Mouse (Mus musculus) spleen, adult 18-20 months (tissue): ENCODE results near the gene Atp11b.

ENCODE experiments used
- DNase-seq, 2 experiments: peaks; one replicate each; pipeline ENCODE4 v3.0.0; 2022; ENCODE audit warnings: mixed read lengths in 2 of 2

Atp11b gene

GRCm38 (mm10) chr3:35753825-35754767, at the start of gene Atp11b:
Gene Atp11b, plus strand, starts transcription at chr3:35754106.
- peak; percentile 81 to 88 for DNase-seq

- DNase-seq, result no peak
These were observed 49.6 kb upstream of the Atp11b start for GRCm38 (mm10) chr3:35704328-35704613.

DNA sequence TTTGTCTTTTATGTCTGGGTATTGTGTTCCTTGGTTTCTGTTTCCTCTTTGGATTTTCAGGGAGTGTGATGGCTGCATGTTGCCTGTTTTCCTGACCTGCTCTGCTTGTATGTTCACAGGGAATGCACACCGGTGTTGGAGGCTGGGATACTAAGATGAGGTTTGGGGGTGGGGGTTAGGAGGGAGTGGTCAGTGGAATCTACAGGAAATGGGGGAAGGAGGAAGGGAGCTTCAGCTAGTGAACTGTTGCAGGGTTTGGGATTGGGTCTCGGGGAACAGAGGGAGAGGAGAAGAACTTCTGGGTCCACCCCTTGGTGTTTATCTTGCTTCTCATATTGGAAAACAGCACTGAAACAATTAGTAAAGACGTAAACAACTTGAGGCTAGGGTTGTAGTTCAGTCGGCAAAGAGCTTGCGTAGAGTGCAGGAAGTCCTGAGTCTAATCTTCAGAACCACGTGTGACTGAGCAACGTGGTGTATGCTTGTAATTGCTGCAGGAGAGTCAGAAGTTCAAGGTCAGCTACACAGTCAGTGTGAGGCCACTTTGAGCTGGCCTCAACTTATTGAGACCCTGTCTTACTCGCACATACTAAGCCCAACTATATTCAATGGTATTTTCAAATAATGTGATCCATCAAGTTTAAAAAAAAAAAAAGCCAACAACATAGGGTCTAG, 34.2 kb upstream of the Atp11b start:
- DNase-seq, result no peak

GRCm38 (mm10) chr3:35720801-35721200, 33.1 kb upstream of the Atp11b start:
- no peak for DNase-seq

DNA sequence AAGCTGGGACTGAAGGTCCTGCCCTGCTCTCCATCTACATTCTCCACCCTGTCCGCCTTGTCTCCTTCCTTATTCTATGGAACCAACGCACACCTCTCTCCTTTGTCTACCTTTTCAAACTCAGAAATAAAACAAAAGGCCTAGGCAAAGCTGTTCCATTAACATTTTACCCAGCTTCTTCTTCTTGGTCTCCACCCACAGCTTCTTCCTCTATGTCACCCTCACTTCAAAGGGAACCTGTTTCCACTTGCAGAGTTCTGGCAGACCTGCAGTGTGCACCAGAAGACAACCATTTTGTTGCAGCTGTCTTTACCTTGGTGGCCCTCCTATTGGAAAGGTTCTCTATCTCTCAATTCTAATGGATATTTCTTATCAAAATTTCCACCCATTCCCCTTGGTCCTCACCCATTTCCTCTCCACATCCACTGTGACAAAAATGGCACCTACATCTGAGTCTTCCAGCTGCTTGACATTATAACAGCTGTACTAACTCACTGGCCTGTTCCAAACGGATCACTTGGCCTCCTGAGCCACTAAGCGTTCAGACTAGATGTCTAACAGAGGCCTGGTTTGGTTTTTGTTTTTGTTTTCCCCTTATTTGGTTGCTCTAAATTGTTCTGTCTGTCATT, 32.0 kb upstream of the Atp11b start:
- no peak for DNase-seq

DNA sequence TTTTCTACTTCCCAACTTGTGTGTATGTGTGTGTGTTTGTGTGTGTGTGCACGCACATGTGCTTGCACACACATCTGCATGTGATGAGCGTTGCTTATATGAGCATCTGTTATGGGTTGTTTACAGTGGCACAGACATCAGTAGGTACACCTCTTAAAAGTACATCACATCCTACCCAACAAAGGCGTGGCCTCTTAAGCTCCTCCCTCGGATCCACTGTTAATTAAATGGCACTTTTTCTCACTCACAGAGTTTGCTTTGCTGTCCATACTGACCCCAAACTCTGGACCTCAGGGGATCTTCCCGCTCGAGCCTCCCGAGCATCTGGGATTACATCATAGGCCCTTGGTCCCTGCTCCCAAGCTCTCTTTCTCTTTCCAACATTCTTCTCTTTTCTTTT, 31.1 kb upstream of the Atp11b start:
- DNase-seq, result no peak

- DNase-seq, result no peak
These were observed 30.2 kb upstream of the Atp11b start for GRCm38 (mm10) chr3:35723586-35724322.

DNA sequence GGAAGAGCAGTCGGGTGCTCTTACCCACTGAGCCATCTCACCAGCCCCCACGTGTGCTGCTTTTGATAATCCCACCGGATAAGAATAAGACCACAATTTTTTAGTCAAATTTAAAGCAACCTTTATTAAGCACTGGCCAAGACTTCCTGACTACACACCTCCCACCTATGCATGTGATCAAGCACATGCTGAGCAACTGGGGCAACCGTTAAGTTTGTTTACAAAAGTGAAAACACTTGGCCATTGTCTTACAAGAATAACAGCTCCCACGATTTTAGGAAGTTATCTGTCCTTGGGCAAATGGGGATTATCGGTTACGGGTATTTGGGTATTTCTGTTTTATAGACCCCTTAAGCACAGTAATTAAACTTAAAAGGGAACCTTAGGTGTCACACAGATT, 28.8 kb upstream of the Atp11b start:
- no peak for DNase-seq

DNA sequence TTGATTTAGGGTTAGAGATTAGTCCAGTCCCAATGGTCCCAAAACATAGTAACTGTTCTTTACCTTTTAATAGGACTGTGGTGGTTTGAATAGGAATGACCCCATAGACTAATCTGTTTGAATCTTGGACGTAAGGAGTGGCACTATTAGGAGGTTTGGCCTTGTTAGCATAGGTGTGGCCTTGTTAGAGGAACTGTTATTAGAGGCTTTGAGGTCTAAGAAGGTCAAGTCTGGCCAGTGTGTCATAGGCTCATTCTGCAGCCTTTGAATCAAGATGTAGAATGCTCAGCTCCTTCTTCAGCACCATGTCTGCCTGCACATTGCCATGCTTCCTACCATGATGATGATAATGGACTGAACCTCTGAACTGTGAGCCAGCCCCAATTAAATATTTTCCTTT, 27.0 kb upstream of the Atp11b start:
- no peak for DNase-seq

DNA sequence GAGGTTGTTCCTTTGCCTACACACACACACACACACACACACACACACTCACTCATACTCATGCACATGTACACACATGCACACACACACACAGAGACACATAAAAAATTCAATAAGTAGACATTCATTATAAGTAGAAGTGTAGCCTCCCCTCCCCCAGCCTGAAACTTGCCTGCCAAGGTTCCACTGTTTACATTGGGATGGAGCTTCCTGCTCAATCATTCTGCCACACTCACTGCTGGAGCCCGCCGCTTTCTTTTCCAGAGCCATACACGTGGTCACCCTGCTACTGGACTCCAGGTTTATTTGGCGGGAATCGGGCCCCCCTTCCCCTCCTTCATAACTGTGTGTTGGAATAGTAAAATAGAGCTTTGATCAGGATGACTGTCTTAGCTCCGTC, 24.4 kb upstream of the Atp11b start:
- no peak for DNase-seq

- DNase-seq, result no peak
These were observed 21.7 kb upstream of the Atp11b start for GRCm38 (mm10) chr3:35731981-35732777.

DNA sequence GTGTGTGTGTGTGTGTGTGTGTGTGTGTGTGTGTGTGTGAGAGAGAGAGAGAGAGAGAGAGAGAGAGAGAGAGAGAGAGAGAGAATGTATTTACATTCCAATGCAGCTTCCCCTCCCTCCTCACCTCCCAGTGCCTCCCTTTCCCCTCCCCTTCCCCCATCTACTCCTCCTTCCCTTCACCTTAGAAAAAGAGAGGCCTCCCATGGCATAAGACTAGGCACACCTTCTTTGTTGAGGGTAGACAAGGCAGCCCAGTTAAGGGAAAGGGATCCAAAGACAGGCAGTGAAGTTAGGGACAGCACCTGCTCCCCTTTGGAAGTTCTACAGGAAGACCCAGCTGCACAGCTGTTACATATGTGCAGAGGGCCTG, 21.1 kb upstream of the Atp11b start:
- DNase-seq, result no peak

GRCm38 (mm10) chr3:35734509-35734908, 19.4 kb upstream of the Atp11b start:
- no peak for DNase-seq

- DNase-seq, result no peak
These were observed 15.8 kb upstream of the Atp11b start for GRCm38 (mm10) chr3:35738071-35738470.

DNA sequence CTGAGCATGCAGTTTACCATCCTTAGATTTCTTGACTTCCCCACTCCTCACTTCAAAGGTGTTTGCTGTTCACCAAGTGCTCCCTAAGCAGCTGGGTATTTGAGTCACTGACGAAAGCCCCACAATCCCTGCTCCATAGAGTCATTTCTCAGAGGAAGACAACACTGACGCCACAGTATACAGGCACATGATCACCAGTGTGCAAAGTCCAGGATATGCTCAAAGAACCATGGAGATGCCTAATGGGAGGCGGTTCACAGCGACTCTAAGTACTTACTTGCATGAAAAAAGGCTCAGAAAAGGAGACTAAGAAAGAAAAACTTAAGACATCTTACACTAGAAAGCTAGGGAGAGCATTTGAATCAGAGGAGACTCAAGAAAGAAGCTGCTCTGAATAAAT, 8.9 kb upstream of the Atp11b start:
- no peak for DNase-seq

DNA sequence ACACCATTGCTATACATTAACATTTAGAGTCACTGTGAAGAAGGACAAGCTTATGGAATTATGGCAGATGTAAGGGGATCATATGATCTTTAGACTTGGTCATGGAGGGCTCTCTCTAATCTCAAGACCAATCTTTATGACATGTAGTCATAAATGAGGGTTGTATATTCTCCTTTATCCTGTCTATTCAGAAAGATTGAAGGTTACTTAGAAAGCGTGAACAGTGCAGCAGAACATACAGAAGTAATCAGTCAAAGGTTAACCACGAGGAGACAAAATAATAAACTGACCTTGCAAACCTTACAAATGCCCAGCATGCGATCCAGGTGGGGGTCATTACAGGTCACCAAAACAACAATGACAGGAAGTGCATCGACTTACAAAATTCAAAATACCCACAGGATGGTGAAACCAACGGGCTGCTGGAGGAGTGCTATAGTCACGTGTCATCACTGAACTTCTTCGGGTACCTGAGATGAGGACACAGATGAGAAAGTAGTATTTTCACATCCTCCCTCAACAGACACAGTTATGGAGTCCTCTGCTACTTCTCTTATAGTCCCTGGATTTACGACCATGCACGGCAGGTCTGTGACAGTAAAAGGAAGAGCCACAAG, 7.0 kb upstream of the Atp11b start:
- no peak for DNase-seq

GRCm38 (mm10) chr3:35750286-35750685, 3.6 kb upstream of the Atp11b start:
- no peak for DNase-seq

DNA sequence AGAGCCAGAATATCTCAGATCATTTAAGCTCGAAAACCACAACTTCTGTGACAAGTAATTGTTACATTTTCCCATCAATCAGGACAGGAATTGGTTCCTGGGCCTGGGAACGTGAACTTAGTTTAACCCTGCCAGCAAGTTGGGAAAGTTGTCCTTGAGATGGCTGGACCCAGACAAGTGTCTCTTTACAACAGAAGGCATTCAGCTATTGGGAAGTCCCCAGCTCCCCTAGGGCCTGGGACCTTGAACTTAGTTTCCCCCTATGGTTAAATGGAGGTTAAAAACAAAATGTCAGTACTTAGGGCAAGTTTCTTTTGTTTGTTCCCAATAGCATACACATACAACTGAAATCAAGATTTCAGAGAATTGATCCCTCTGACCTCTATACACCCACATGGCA, 2.2 kb upstream of the Atp11b start:
- DNase-seq, result no peak

- DNase-seq, result no peak
These were observed 8.8 kb downstream of the Atp11b start for GRCm38 (mm10) chr3:35762735-35763134.

GRCm38 (mm10) chr3:35764637-35765617, 11.0 kb downstream of the Atp11b start:
- no peak for DNase-seq

DNA sequence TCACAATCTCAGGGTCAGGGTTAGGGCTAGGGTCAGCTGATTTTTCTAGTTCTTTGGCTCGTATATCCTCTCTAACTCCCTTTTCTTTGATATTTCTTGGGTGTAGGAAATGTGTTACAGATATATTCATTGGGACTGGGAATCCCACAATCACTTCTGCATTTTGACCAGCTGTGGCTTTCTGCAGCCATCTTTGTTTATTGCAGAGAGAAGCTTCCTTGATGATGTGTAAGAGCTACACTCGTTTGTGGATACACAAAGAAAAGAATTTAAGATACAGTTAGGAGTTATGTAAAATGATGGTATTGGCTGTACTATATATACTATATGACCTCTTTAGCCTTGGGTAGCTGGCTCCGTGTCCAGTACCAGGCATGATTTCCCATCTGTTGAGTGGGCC, 25.8 kb downstream of the Atp11b start:
- DNase-seq, result no peak
